Mouse (Mus musculus) C2C12 (cell line): ENCODE results near the gene Phactr2.

Source experiments
- CTCF ChIP-seq: IDR thresholded peaks from one replicate; pipeline ENCODE4 v1.5.1; 2011; ENCODE audit not compliant: control insufficient read depth, insufficient read depth, insufficient read length
- MAX ChIP-seq: IDR thresholded peaks from one replicate; pipeline ENCODE4 v1.6.1; 2011; ENCODE audit warnings: mild to moderate bottlenecking, control low read depth
- MYOD1 ChIP-seq: IDR thresholded peaks from one replicate; pipeline ENCODE4 v1.6.1; 2011; ENCODE audit warnings: low read depth; ENCODE audit not compliant: control insufficient read depth, insufficient read length
- MYOG ChIP-seq: IDR thresholded peaks from one replicate; pipeline ENCODE4 v1.6.1; 2011; ENCODE audit not compliant: control insufficient read depth, insufficient read length; ENCODE audit errors: extremely low read depth
- USF1 ChIP-seq: IDR thresholded peaks from one replicate; pipeline ENCODE4 v1.6.1; 2011; ENCODE audit warnings: low read depth, mild to moderate bottlenecking, control low read depth, moderate library complexity

GRCm38 (mm10) chr10:13427599-13427998 is 46.6 kb downstream of the Phactr2 start:
- TF ChIP-seq MAX (no peak), CTCF (no peak), MYOG (no peak), MYOD1 (no peak), USF1 (no peak)
